In the genomic region with DNA sequence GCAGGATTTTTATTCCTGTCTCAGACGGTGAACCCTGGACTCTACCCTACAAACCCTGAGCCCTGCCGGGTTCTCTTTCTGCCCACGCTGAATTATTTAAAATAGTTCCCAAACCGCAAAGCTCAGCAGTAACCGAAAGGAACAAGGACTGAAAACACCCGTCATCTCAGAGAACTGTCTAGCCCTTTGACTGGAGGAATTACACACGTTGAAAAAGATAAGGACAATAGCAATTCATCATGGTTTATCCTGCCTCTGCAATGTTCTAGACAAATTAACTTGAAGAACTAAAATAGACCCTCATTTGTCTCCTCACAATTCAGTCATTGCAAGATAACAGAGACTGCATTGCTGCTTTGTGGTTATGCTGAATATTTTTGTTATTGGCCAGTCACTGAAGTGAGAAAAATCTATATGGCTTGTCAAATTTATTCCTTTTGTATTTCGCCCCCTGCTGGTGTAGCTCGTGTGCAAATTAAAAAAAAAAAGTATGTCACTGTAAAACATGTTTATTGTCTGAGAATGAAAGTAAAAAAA, we compare ENCODE assay signal across 7 mouse cellular contexts. TPM values are rescaled to one million over a fixed set of nuclear protein-coding genes. Genes with fewer than 3 reads are reported as not detected.
DNase-seq lines count a peak whose midpoint lies in the region; ATAC-seq and TF ChIP-seq lines count a peak whose summit lies in the region.

No protein-coding gene starts in this region.

- CTCF ChIA-PET in Patski (lab: Charles Lee): interaction anchor here (0.7 to 1.7 kb wide), 6 partner anchors 28 to 297 kb away, joined by 3 to 4 read pairs (median 4); no protein-coding TSS in a partner anchor

- WGBS in forebrain, embryonic 14.5 days: under 1% methylated on average over 9 of the region's 9 CpGs
- 0% methylated on average over 9 of the region's 9 CpGs for WGBS in hindbrain, embryonic 14.5 days

- peak overlapping the region; percentile 70 for H3K9ac ChIP-seq in forebrain, embryonic 14.5 days (ENCODE audit: low read length)
- H3K9ac ChIP-seq in hindbrain, embryonic 14.5 days: peak overlapping the region; percentile 77

- POLR2A ChIA-PET in Patski (lab: Charles Lee): interaction anchor here (1.1 to 1.4 kb wide), 2 partner anchors 40 to 171 kb away, joined by 3 to 4 read pairs; no protein-coding TSS in a partner anchor

- in situ Hi-C loops in Patski (cut with MboI; ENCODE audit: low pct_unique_long_range_greater_than_20kb): no loop called here

- H3K4me3 ChIP-seq in forebrain, embryonic 14.5 days (ENCODE audit: low read depth, low read length): peak overlapping the region; percentile 96
- H3K4me3 ChIP-seq in hindbrain, embryonic 14.5 days (replicated peaks; ENCODE audit: low read length): peak overlapping the region; percentile 98

- H3K9me3 ChIP-seq in forebrain, embryonic 14.5 days (replicated peaks; ENCODE audit: control insufficient read depth, low read length): no peaks in the 10 kb centered on the region
- no peaks in the 10 kb centered on the region for H3K9me3 ChIP-seq in hindbrain, embryonic 14.5 days (ENCODE audit: control insufficient read depth, low read length)

- peak; percentile 54 for TF ChIP-seq CTCF in Patski (IDR thresholded peaks at IDR 0.05)

- peak overlapping the region; percentile 54 for H3K4me2 ChIP-seq in forebrain, embryonic 14.5 days (ENCODE audit: low read length)
- H3K4me2 ChIP-seq in hindbrain, embryonic 14.5 days (replicated peaks): peak overlapping the region; percentile 94

- H3K27me3 ChIP-seq in Patski: no peaks in the 10 kb centered on the region
- H3K27me3 ChIP-seq in forebrain, embryonic 14.5 days (replicated peaks; ENCODE audit: control insufficient read depth, insufficient read depth, low read length): no peaks in the 10 kb centered on the region
- no peaks in the 10 kb centered on the region for H3K27me3 ChIP-seq in hindbrain, embryonic 14.5 days (ENCODE audit: control insufficient read depth, insufficient read depth, low read length)

- H3K4me1 ChIP-seq in forebrain, embryonic 14.5 days (ENCODE audit: control insufficient read depth, insufficient read depth, low read length): peaks cover 5% of the 10 kb centered on the region; the same call in 1 of the 2 replicates
- peaks cover 8% of the 10 kb centered on the region; the same call in 1 of the 2 replicates for H3K4me1 ChIP-seq in hindbrain, embryonic 14.5 days (replicated peaks; ENCODE audit: control insufficient read depth, insufficient read depth, low read length)

- H3K27ac ChIP-seq in forebrain, embryonic 14.5 days (ENCODE audit: low read depth, low read length): peak overlapping the region; percentile 94
- H3K27ac ChIP-seq in hindbrain, embryonic 14.5 days: peak overlapping the region; percentile 97

- DNase-seq in Patski (ENCODE audit: low read depth, low spot score): no peak
- peak; percentile 53 for DNase-seq in cerebellum, adult 11-12 months
- DNase-seq in forebrain, embryonic 14.5 days (ENCODE audit: low spot score): peak; percentile 91
- peak; percentile 92 for DNase-seq in hindbrain, embryonic 14.5 days (ENCODE audit: low spot score)
- peak; percentile 41 to 75 for DNase-seq in layer of hippocampus, postnatal 14 days (ENCODE audit: low spot score in 2 of 2)
- DNase-seq in lung, postnatal 14 days: peak; percentile 74
- peak; percentile 61 for DNase-seq in right cerebral cortex, adult 18-20 months

- no peaks in the 10 kb centered on the region for H3K36me3 ChIP-seq in forebrain, embryonic 14.5 days (ENCODE audit: control insufficient read depth, insufficient read depth, low read length)
- no peaks in the 10 kb centered on the region for H3K36me3 ChIP-seq in hindbrain, embryonic 14.5 days (replicated peaks; ENCODE audit: control insufficient read depth, insufficient read depth)

- no peak for ATAC-seq in Patski
- no peak for ATAC-seq in forebrain, embryonic 14.5 days
- ATAC-seq in hindbrain, embryonic 14.5 days (ENCODE audit: low FRiP score): no peak

RNA-seq across cellular contexts. Expression of a gene that starts 1.0 kb away (rescaled TPM):
- 58.9 TPM for polyA plus RNA-seq in Patski (2021)
- 34.3 and 38.6 TPM in 2 replicates for polyA plus RNA-seq in forebrain, embryonic 14.5 days (2014; fragmentation: Nextera tagmentation; extraction: Ambion mirVana)
- 37.4 and 38.2 TPM in 2 replicates for polyA plus RNA-seq in hindbrain, embryonic 14.5 days (2014; fragmentation: Nextera tagmentation; extraction: Ambion mirVana)
- total RNA-seq in layer of hippocampus, postnatal 14 days (2021): 10 to 100 TPM; 57.6 to 61.1 TPM
